Mouse (Mus musculus) layer of hippocampus, postnatal 25 days (tissue): ENCODE measurements around the gene Brca2. TPM values are rescaled to one million over a fixed set of nuclear protein-coding genes. Genes with fewer than 3 reads are reported as not detected.

Experiments
- DNase-seq, 2 experiments: peaks; one replicate each; pipeline ENCODE4 v3.0.0; 2022; ENCODE audit warnings: mixed read lengths in 2 of 2, low spot score in 1 of 2; ENCODE audit errors: extremely low spot score in 1 of 2
- total RNA-seq, 2 experiments: library from RNA; stranded (reverse); gene quantifications; 2 replicates each; pipeline ENCODE4 v1.2.3; 2021

The Brca2 gene
- total RNA-seq, 2 experiments from 2014 or later, result 5.4 to 7.4 TPM

DNA sequence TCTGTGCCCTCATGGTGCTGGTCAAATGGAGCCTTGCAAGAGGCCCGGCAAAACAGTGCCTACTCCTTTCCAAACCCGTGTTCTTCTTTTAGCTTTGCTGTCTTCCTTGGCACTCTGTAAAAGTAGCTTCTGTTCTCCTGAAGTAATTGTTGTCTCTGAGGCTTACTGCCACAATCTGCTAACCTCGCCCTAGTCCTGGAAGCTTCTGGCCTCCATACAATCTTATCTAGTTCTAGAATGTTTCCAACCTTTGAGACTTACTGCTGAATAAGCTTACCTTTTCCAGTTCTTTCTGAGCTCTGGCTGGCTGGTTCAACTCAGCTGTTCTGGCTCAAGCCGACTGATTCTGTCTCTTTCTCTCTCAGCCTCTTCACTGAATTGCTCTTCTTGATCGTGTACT, 39.4 kb downstream of the Brca2 start:
- DNase-seq, result no peak

DNA sequence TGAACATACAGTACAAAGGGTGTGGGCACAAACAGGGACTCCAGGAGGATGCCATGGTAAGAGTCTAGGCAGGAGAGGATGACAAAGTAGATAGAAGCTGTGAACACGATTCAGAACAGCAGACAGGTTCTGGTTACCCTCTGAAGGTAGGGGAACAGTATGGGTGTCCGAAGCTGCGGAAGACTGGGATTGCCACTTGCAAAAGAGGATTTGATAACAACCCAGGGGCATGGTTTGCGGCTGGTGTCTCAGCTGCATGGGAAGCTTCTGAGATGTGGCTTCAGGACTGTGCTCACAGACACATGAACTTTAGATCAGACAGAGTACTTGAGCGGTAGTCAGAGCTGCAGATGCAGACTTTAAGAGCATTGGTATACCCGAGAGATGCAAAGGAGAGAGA, 42.0 kb downstream of the Brca2 start:
- DNase-seq, result no peak

DNA sequence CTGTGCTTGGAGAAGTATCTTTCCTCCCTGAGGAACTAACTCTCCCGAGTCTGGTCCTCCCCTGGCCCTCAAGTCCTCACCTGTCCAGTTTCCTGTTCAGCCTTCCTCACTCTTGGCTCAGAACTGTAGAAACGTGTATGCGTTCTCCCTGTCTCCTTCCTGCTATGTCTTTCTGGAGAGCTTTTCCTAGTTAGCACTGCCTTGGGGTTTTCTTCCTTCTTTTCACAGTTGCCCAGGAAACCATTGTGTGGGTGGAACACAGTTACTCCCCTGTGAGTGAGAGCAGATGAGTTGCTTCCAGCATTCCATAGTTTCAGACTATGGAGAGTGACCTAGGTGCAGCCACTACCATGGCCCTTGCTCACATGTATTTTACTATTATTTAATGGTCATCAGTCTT, 43.8 kb downstream of the Brca2 start:
- no peak for DNase-seq

DNA sequence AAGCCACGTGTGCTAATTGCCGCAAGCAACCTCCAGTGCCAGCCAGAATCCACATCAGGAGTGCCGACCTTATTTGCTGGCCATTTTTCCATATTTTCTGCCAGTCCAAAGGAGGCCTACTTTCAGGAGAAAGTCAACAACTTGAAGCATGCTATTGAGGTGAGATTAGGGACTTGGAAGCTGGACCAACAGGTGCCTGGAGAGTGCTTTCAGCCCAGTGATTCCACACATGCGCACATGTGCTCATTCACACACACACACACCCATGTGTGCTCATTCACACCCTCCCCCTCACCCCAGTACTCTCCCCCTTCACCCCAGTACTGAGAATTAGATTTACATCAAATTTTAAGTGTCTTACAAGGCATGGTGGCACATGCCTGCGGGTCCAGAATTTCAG, 44.5 kb downstream of the Brca2 start:
- DNase-seq, result no peak

DNA sequence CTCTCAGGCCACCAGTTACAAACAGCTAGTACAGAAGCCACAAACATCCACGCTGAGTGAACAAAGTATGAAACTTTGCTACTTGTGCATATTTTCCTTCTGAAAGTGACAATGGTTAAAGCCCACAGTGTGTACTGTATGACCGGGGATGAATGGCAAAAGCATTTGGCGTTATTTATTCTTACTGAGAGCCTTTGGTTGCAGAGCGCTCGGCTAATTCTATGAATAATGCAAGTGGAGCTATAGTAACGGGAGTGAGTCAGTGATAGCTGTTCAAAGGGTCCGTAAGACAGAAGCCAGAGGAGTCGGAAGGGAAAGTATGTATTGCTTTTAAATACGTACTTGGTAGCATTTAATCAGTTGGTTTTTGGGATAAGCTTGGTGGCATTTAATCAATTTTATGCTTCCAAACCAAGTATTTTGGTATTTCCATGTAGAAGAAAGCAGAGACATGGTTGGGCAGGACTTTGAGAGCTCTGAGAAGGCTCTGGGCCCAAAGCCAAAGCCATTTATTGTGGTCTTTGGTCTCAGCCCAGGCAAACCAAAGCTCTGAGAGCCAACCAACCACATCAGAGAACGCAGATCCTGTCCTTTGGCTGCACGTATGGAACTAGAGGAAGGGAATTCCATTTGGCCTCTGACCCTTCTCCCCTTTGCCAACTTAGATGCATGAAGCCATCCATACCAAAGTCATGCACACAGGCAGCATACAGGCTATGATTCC, 48.2 kb downstream of the Brca2 start:
- no peak for DNase-seq

DNA sequence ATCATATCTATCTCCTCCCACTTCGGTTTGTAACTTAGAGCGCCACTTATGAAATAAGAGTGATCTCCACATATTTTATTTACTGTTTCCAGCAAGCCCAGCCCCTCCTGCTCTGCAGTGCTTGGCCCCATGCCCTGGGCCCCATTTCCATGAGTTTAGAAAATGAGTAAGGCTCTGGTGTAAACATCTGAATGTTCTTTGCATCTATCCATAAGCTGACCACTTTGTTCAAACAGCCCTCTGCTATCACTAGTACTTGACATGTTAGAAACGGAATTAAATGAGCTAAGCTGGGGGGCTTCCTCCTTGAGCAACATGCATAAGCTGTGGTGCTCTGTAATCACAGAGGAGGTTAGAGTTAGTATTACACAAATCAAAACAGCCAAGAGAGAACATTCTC, 52.0 kb downstream of the Brca2 start:
- DNase-seq, result no peak

DNA sequence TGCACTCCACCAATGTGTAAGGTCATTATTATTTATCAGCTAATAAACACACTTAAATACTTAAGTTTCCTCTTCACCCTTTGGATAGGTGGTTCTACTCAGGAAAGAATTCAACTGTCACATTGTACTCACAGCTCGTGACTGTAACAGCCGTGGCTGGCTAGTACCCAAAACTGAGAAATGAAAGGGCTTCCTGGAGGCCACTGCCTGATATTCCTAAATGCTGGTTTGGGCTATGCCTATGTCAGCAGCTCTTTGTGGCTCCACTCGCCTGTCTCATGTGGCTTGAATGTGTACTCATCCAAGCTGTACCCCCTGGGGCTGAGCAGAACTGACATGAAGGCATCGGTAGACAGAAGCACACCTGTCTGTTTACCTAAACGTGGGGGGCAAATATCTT, 52.5 kb downstream of the Brca2 start:
- DNase-seq, result no peak

DNA sequence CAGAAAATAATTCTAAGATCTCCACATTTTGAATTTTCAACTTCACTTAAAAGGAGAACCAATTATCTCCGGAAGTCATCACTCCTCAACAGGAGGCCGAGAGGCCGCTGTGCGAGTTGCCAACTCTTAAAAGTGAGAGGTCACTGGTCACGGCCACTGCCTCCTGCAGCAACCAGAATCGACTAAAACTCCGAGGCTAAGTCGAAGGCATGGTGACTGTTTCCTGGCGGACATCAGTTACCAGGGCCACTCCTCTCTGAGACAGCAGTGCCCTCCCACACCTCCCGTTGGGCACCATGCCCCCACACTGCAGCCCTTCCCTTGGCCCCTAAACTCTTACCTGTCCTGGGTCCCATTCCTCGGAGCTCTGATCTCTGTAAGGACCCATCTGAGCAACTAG, 54.4 kb downstream of the Brca2 start:
- DNase-seq, result no peak

DNA sequence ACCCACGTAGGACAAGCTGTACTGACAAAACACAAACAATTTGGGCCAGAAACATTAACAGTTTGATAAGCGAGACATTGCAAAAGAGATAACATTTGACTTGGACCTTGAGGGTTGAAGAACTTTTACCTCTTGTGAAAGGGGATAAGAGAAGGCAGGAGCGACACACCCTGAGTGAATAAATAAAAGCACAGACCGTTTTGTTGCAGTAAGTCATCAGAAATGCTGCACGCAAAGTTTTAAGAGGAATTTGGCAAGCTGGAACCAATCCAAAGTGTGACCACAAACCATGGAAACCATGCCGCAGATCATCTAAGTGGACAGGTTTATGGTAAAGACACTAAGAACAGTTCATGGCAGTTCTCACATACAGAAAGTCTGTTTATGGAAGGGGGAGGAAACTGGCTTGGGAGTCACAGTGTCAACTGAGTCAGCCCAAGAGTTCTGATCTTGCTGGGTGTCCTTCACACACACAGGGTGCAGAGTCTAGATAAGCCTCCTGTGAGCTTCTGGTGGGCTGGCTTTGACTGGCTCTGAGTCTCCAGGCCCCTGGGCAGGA, 56.3 kb downstream of the Brca2 start:
- no peak for DNase-seq

DNA sequence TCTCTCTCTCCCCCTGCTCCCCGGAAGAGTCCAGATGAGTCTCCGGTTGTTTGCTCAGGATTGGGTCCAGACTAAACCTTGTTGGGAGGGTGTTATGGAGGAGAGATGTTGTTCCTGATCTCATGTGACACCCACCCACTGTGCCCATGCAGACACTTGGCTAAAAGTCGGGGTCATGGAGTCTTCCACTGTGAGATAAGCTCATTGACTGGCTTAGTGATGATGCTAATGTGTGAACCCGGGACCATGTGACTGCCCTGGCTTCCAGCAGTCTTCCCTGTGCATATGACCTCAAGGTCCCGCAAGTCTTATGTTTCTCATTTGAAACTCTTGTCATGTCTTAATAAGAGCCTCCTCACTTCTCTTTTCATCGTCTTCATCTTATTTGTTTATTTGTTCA, 58.8 kb downstream of the Brca2 start:
- DNase-seq, result no peak

DNA sequence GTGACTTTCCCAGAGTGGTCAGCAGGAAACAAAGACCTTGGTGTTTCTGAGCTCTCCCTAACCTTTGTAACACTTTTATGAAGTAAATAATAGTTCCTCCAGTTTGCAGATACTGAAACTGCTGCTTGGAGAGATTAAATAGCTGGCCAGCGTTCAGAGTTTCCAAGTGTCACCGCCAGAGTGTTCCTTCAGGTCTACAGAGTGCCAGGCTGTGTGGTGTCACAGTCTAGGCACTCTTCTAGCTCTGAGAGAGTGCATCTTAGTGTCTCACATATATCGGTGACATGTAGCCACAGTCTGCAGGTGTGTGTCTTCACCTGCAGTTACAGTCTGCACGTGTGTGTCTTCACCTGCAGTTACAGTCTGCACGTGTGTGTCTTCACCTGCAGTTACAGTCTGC, 60.8 kb downstream of the Brca2 start:
- DNase-seq, result no peak

DNA sequence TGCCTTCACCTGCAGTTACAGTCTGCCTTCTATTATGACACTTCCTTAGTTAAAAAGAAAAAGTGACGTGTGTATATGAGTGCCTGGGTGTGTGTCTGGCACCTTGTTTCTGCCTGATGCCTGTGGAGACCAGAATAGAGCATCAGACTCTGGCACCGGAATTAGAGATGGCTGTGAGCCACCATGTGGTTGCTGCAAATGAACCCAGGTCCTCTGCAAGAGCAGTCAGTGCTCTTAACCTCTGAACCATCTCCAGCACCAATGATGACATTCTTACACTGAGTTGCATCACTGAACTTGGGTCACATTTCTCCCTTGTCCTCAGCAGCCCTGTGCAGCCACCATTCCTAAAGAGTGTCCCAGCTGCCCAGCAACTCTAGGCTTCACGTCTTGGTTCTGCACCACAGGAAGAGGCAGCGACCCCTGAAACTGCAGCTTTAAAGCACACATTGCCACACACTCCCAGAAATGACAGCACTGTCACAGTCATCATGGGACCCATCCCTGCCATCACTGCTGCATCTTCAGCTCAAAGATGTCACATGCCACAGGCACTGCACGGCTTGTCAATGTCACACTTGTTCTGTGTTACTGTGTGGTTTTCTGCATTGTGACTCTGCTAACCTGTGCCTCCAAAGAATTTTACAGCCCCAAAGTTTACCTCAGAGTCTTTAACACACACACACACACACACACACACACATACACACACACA, 61.3 kb downstream of the Brca2 start:
- no peak for DNase-seq

DNA sequence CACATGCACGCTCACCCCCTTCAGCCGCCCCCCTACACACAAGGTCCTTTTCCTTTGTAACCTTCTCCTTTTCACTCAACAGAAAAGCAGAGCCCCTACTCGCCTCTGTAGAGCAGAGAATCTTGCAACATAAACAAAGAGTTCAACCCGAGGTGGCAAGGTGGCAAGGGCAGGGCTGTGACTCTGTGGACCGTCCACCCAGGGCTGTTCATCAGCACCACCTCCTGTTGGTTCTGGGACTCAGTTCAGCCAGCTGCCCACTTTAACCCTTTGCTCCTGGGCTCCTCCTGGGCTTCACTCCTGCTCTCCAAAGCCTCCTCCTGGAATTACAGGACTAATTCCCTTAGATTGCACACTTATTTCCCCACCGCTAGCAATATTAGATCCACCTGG, 61.9 kb downstream of the Brca2 start:
- DNase-seq, result no peak

DNA sequence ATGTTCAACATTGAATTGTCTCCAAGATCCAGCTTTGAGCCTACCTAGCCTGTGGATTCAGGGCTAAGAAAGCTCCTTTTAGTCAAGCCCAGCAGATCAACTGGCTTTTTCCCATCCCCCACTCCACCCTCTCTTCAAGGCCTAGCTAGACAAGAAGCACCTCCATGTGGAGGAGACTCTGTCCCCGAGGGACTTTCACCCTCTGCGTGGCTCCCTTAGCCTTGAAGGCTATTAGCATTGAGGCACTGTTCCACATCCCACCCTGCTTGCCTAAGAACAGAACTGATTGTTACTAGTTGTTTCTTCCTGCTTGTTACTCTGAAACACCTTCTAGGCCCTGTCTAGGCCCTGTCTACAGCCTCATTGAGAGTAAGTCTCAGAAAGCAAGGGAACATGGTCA, 67.5 kb downstream of the Brca2 start:
- no peak for DNase-seq

DNA sequence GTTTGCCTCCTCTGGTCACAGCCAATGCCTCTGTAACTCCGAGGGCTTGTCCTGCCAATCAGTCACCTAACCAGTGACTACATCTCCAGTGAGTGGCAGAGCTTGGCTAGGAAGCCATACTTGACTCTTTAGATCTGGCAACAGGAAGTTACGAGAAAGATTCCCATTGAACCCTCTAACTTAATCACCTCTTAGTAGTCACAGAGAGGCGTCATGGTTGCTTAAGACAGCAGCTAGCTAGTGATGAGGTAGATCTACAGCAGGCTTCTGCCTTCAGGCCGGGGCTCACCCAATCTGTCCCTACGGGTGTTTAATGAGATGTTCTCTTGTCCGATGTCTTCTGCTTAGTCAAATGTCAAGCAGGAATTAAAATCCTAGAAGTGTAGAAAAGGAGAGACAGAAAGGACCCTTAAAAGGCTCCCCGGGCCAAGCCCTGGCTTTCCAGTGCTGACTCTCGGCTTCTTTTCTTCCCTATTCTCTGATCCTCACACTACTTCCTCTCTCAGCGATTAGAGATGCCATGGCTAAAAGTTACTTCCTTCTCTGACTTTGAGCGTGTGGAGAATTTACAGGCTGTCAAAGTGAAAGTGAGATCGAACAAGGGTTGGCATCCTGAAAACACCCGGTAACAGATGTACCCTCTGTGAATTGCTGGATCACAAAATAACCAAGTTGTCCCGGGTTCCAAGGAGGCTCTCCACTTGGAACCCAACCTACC, 69.9 kb downstream of the Brca2 start:
- DNase-seq, result no peak

DNA sequence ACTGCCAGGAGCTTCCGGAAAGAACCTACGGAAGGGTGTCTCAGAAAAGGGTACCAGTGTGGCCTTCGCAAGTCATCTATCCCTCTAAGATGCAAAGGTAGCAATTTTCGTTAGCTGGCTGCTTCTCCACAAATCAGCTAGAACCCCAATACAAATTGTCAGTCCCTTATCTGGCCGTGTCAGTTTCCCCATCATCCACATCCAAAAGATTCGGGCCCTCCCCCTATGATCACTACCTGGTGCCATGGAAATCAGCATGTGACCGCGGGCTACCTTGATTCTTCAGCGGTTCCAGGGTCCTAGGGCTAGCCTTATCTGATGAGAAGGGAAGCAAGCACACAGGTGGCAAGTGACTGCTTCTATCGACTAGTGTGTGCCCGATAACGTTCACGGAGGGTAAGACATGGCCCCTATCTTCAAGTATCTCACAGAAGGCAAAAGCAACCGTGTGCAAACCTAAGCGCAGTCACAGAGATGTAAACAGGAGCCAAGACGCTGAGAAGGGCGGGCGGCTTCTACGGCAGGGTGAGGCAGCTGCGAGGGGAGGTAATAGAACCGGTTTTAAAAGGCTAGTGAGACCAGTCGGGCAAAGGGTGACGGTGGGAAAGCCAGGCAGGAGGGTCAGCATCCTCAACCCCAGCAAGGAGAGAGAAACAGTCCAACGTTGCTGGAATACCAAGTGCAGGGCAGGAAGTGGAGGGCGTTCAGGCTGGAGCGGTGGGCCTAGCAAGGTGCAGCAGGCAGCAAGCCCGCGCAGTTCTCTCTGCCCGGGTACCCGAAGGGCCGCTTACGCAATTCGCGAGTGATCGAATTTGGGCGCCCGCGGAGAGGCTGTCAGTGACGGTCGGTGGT, 70.7 kb downstream of the Brca2 start:
- peak; percentile 38 to 53 for DNase-seq

DNA sequence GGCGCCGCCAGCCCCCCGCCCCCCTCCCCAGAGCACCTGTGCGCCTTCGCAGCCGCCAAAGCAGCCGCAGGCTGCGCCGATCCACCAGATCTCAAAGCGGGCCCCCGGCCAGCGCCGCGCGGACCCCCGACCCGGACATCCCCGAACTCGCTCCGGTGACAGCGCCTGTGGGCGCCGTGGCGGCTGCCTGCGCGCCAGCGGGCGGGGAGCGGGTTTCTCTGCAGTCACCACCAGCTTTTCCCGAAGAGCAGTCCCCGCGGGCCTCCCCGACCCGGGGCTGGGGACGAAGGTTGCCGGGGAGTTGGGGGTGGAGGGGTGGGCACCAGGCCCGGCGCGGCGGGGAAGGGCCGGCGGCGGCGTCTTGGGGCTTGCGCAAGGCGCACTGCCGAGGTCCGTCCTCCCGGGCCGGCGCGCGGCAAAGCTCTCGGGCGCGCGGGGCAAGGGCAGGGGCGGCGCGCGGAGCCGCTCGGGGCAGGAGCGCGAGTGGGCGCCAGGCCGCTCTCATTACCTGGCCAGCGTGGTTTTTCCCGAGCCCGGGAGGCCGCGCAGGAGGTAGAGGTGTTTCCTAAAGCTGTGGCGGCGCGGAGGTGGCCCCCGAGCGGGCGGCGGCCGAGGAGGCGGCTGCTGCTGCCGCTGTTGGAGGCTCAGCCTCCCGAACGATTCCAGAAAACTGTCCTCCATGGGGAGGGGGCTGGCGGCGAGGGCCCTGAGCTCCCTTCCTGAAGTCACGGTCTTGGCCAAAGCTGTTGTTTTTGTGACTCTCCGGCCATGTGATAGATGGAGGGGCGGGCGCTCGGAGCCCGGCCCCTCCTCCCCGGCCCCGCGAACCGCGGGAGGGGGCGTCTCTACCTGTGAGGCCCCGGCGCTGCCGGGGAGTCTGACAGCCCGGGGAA, 71.6 kb downstream of the Brca2 start:
- DNase-seq, result peak; percentile 60 to 61

DNA sequence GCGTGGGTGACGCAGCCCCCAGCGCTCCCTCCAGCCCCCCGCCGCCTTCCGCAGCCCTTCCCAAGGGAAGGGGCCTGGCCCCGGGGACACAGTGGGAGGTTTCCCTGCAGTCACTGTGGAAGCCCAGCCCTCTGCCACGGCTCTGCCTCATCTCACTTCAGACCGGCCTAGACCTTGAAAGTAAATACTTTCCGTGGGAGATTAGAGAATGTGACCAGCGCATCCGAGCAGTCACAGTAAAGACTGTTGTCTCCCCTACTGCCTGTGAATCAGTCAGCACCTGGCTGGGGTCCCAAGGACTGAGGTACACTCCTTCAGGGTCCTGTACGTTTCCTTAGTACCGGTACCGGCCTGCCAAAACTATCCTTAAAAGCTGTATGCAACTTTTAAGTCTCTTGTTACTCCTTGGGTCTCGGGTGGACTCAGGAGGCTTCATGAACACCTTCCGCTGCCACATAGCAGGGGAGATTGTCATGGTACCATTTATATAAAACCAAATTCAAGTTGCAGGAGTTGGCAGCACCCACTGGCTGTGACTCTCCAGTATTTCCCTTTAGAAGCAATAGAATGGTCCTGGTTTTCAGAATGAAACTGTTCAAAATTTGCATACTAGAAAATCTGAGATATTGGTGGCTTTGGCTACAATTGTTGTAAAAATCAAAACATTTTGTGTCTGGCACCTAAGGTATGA, 72.4 kb downstream of the Brca2 start:
- no peak for DNase-seq
